Mouse (Mus musculus) kidney, embryonic 14.5 days (tissue): ENCODE data around the gene Gpi1. TPM values are rescaled to one million over a fixed set of nuclear protein-coding genes. Genes with fewer than 3 reads are reported as not detected.

Source experiments
- ATAC-seq: fragments of 200-750 bp; cut with Nextera tagmentation; 2 replicates; pipeline ENCODE4 v1.8.0; 2017; ENCODE audit warnings: moderate number of reproducible peaks, mild to moderate bottlenecking, moderate TSS enrichment, moderate library complexity; ENCODE audit not compliant: low FRiP score, low TSS enrichment
- H3K27ac ChIP-seq: fragments of 300-500 bp; sonication (generic); 2 replicates; pipeline ENCODE4 v1.5.1; 2014; ENCODE audit warnings: low read depth, mild to moderate bottlenecking, low read length, moderate library complexity, mixed read lengths
- H3K27me3 ChIP-seq: fragments of 300-500 bp; sonication (generic); 2 replicates; pipeline ENCODE4 v1.6.1; 2014; ENCODE audit warnings: mild to moderate bottlenecking, low read length; ENCODE audit not compliant: control insufficient read depth, insufficient read depth
- H3K36me3 ChIP-seq: fragments of 300-500 bp; sonication (generic); 2 replicates; pipeline ENCODE4 v1.6.1; 2014; ENCODE audit warnings: low read length, mixed read lengths; ENCODE audit not compliant: control insufficient read depth, insufficient read depth
- H3K4me1 ChIP-seq: fragments of 300-500 bp; sonication (generic); 2 replicates; pipeline ENCODE4 v1.6.1; 2014; ENCODE audit warnings: low read length, mixed read lengths; ENCODE audit not compliant: control insufficient read depth, insufficient read depth
- H3K4me2 ChIP-seq: fragments of 300-500 bp; sonication (generic); replicated peaks from 2 replicates; pipeline ENCODE4 v1.6.1; 2014; ENCODE audit warnings: low read depth, mild to moderate bottlenecking, low read length
- H3K4me3 ChIP-seq: fragments of 300-500 bp; sonication (generic); 2 replicates; pipeline ENCODE4 v1.5.1; 2014; ENCODE audit warnings: mild to moderate bottlenecking, low read length
- H3K9ac ChIP-seq: fragments of 300-500 bp; sonication (generic); 2 replicates; pipeline ENCODE4 v1.6.1; 2014; ENCODE audit warnings: low read depth, mild to moderate bottlenecking, low read length, moderate library complexity
- H3K9me3 ChIP-seq: fragments of 300-500 bp; sonication (generic); 2 replicates; pipeline ENCODE4 v1.6.1; 2016; ENCODE audit warnings: low read length; ENCODE audit not compliant: control insufficient read depth
- WGBS: fragments of 180-500 bp; shearing (Covaris S2); extraction: QIAGEN DNeasy Blood & Tissue Kit; methylation state at CpG from one replicate; pipeline ENCODE4 v1.1.7; 2014; 5-methylcytosine and 5-hydroxymethylcytosine counted together
- polyA plus RNA-seq: library from polyadenylated mRNA; unstranded; fragments of >200 nt; fragmentation: Nextera tagmentation; extraction: Ambion mirVana; gene quantifications from 2 replicates; pipeline ENCODE4 v1.2.1, GENCODE M21; 2014

The Gpi1 gene
- polyA plus RNA-seq, 1 experiment from 2014 or later, result 366 TPM

GRCm38 (mm10) chr7:34224308-34224707 lies 5.8 kb downstream of the Gpi1 start:
- H3K9me3 ChIP-seq, result no peaks in the 10 kb centered on the region
- H3K36me3 ChIP-seq, result peaks cover 90% of the 10 kb centered on the region
- WGBS, result 91% methylated on average over 6 of the region's 6 CpGs
- H3K4me2 ChIP-seq, result no peak overlapping the region
- H3K9ac ChIP-seq, result no peak overlapping the region
- no peaks in the 10 kb centered on the region for H3K27me3 ChIP-seq
- ATAC-seq, result no peak
- no peak overlapping the region for H3K27ac ChIP-seq
- no peak overlapping the region for H3K4me3 ChIP-seq
- peaks cover 6% of the 10 kb centered on the region; the same call in 1 of the 2 replicates for H3K4me1 ChIP-seq

- ATAC-seq, result no peak
- Histone ChIP-seq H3K4me3 (no peak overlapping the region), H3K36me3 (peaks cover 99% of the 10 kb centered on the region), H3K27me3 (no peaks in the 10 kb centered on the region), H3K9ac (no peak overlapping the region), H3K27ac (no peak overlapping the region), H3K4me2 (no peak overlapping the region), H3K4me1 (no peaks in the 10 kb centered on the region), H3K9me3 (no peaks in the 10 kb centered on the region)
- WGBS, result 89% methylated on average over 10 of the region's 10 CpGs
These were observed 7.8 kb downstream of the Gpi1 start for GRCm38 (mm10) chr7:34222340-34222739.

- Histone ChIP-seq H3K4me2 (no peak overlapping the region), H3K4me3 (no peak overlapping the region), H3K27me3 (no peaks in the 10 kb centered on the region), H3K9me3 (no peaks in the 10 kb centered on the region), H3K27ac (no peak overlapping the region), H3K36me3 (peaks cover 100% of the 10 kb centered on the region), H3K9ac (no peak overlapping the region), H3K4me1 (no peaks in the 10 kb centered on the region)
- ATAC-seq, result no peak
- 91% methylated on average over 9 of the region's 9 CpGs for WGBS
These were observed 8.4 kb downstream of the Gpi1 start for GRCm38 (mm10) chr7:34221594-34222250.

- H3K4me1 ChIP-seq, result no peaks in the 10 kb centered on the region
- H3K27me3 ChIP-seq, result no peaks in the 10 kb centered on the region
- no peaks in the 10 kb centered on the region for H3K9me3 ChIP-seq
- 53% methylated on average over 1 of the region's 1 CpGs for WGBS
- ATAC-seq, result no peak
- peaks cover 100% of the 10 kb centered on the region for H3K36me3 ChIP-seq
- no peak overlapping the region for H3K4me3 ChIP-seq
- H3K27ac ChIP-seq, result no peak overlapping the region
- H3K9ac ChIP-seq, result no peak overlapping the region
- H3K4me2 ChIP-seq, result no peak overlapping the region
These were observed 11.6 kb downstream of the Gpi1 start for GRCm38 (mm10) chr7:34218496-34218895.

GRCm38 (mm10) chr7:34216474-34216873 lies 13.7 kb downstream of the Gpi1 start:
- 93% methylated on average over 10 of the region's 10 CpGs for WGBS
- Histone ChIP-seq H3K27me3 (no peaks in the 10 kb centered on the region), H3K9me3 (no peaks in the 10 kb centered on the region), H3K36me3 (peaks cover 100% of the 10 kb centered on the region), H3K4me2 (no peak overlapping the region), H3K27ac (no peak overlapping the region), H3K4me3 (no peak overlapping the region), H3K9ac (no peak overlapping the region), H3K4me1 (no peaks in the 10 kb centered on the region)
- no peak for ATAC-seq

GRCm38 (mm10) chr7:34215481-34215880 lies 14.7 kb downstream of the Gpi1 start:
- no peak overlapping the region for H3K27ac ChIP-seq
- H3K4me1 ChIP-seq, result no peaks in the 10 kb centered on the region
- no peaks in the 10 kb centered on the region for H3K9me3 ChIP-seq
- H3K36me3 ChIP-seq, result peaks cover 100% of the 10 kb centered on the region
- H3K4me2 ChIP-seq, result no peak overlapping the region
- H3K4me3 ChIP-seq, result no peak overlapping the region
- no peak overlapping the region for H3K9ac ChIP-seq
- ATAC-seq, result no peak
- 66% methylated on average over 9 of the region's 9 CpGs for WGBS
- no peaks in the 10 kb centered on the region for H3K27me3 ChIP-seq

GRCm38 (mm10) chr7:34214644-34215043 lies 15.5 kb downstream of the Gpi1 start:
- WGBS, result 91% methylated on average over 8 of the region's 8 CpGs
- no peak for ATAC-seq
- Histone ChIP-seq H3K4me1 (no peaks in the 10 kb centered on the region), H3K36me3 (peaks cover 100% of the 10 kb centered on the region), H3K4me3 (no peak overlapping the region), H3K27me3 (no peaks in the 10 kb centered on the region), H3K9me3 (no peaks in the 10 kb centered on the region), H3K9ac (no peak overlapping the region), H3K27ac (no peak overlapping the region), H3K4me2 (no peak overlapping the region)

- Histone ChIP-seq H3K36me3 (peaks cover 98% of the 10 kb centered on the region), H3K4me3 (no peak overlapping the region), H3K4me1 (no peaks in the 10 kb centered on the region), H3K9ac (no peak overlapping the region), H3K27ac (no peak overlapping the region), H3K27me3 (no peaks in the 10 kb centered on the region), H3K9me3 (no peaks in the 10 kb centered on the region), H3K4me2 (no peak overlapping the region)
- 94% methylated on average over 7 of the region's 7 CpGs for WGBS
- ATAC-seq, result no peak
These were observed 16.9 kb downstream of the Gpi1 start for GRCm38 (mm10) chr7:34213281-34213680.

- no peaks in the 10 kb centered on the region for H3K27me3 ChIP-seq
- ATAC-seq, result no peak
- H3K4me2 ChIP-seq, result no peak overlapping the region
- WGBS, result 86% methylated on average over 9 of the region's 9 CpGs
- no peak overlapping the region for H3K4me3 ChIP-seq
- peaks cover 97% of the 10 kb centered on the region for H3K36me3 ChIP-seq
- H3K4me1 ChIP-seq, result no peaks in the 10 kb centered on the region
- H3K27ac ChIP-seq, result no peak overlapping the region
- H3K9me3 ChIP-seq, result no peaks in the 10 kb centered on the region
- H3K9ac ChIP-seq, result no peak overlapping the region
These were observed 21.9 kb downstream of the Gpi1 start for GRCm38 (mm10) chr7:34208027-34208745.
